Mouse (Mus musculus): ENCODE data around the gene Abcc6.
A peak's percentile ranks its signal among the peaks of the same experiment; 100 is the strongest.
"Not testable (repeated sequence)": the region's sequence is repeated elsewhere in the genome, so short reads cannot be mapped to it uniquely, and the experiment has no call there.

Abcc6 gene

GRCm38 (mm10) chr7:46028681-46029080 is 1.4 kb downstream of the Abcc6 start:
- no peak for DNase-seq (ENCODE audit: low read depth, low spot score)

- no peak for DNase-seq (ENCODE audit: low read depth, low spot score)
These were observed 4.7 kb downstream of the Abcc6 start for GRCm38 (mm10) chr7:46025436-46025835.

DNA sequence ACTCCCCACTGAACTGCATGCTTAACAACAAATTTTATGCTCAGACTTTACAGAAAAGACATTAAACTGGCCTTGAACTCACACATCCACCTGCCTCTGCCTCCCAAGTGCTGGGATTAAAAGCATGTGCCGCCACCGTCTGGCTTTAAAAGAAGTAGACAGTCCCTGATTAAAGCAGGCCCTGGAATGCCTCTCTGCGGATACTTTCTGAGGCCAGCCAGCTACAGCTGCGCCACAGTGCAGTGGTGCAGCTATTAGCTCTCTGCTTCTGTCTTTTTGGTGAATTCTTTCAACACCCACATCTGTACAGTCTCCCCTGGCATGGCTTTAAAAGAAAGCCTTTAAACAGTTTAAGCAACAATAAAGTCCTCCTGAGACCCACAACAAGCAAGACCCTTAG is 8.2 kb downstream of the Abcc6 start:
- DNase-seq (ENCODE audit: low read depth, low spot score): no peak

- DNase-seq (ENCODE audit: low read depth, low spot score): no peak
These were observed 10.5 kb downstream of the Abcc6 start for GRCm38 (mm10) chr7:46019594-46019993.

DNA sequence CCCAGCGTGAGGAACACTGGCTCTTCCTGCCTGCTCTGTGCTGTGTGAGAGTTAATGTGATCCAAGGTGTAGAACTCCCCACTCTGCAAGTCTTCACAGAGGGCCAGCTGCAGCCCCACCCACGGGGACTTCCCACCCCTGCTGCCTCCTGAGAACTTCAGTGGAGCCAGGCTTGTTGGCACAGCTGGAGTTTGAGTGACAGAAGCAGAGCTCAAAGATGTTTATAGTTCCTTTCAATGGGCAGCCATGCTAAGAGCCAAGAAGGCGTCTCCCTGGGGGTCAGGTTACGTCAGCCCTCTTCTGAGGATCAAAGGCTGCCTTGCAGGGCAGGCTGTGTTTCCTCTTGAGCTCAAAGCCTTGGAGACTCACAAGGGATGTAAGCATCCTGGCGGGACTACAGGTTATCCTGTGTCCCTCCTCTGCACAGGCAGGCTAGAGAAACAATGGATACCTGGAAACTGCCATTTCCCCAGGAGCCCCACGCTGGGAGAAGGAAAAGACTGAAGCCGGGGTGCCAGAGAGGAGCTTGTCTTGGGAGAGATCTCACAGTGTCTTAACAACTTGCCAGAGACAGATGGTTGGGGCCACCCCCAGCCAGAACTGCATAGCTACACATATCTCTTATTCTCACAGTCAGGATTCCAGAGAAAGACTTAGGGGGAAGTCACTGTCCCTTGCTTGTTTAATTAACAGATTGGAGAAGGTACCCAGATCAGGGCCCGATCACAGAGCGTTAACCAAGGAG is 16.7 kb downstream of the Abcc6 start:
- DNase-seq (ENCODE audit: low read depth, low spot score): peak; percentile 46

GRCm38 (mm10) chr7:46012121-46012520 is 18.0 kb downstream of the Abcc6 start:
- DNase-seq (ENCODE audit: low read depth, low spot score): no peak

DNA sequence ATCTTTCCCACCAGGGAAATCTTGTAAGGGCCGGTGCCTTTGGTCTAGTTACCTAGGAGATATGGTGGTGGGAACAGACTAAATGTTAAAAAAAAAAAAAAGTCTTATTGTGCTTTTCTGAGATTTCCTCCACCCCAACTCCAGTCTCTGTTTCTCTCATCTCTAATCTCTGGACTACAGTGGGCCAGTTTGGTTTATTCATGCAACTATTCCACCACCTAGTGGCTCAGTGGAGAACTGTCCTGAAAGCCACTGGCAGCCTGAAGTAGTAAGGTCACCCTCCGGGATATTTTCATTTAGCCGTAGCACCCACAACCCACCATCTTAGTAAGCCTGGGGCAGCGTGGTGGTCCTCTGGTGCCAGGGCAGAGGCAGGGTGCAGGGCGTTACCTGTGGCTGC is 20.5 kb downstream of the Abcc6 start:
- DNase-seq (ENCODE audit: low read depth, low spot score): peak; percentile 60

- no peak for DNase-seq (ENCODE audit: low read depth, low spot score)
These were observed 27.4 kb downstream of the Abcc6 start for GRCm38 (mm10) chr7:46002748-46003147.

- no peak for DNase-seq (ENCODE audit: low read depth, low spot score)
These were observed 29.5 kb downstream of the Abcc6 start for GRCm38 (mm10) chr7:46000577-46000976.

GRCm38 (mm10) chr7:45992470-45992869 is 37.6 kb downstream of the Abcc6 start:
- no peak for DNase-seq (ENCODE audit: low read depth, low spot score)

DNA sequence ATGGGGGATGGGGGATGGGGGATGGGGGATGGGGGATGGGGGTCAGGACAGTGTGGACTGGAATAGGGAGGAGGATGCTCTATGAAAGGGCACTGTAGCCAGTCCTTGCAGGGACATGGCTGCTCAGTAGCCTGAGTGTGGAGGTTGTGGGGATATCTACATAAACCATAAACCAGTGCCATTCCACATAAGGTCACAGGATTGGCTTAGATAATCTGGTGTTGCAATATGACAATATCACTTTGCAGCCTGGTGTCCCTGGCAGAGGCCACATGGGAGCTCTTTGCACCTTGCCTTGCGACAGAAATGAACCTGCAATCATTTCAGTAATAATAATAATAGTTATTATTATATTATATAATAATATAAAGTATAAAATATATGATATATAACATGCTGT is 41.8 kb downstream of the Abcc6 start:
- no peak for DNase-seq (ENCODE audit: low read depth, low spot score)

DNA sequence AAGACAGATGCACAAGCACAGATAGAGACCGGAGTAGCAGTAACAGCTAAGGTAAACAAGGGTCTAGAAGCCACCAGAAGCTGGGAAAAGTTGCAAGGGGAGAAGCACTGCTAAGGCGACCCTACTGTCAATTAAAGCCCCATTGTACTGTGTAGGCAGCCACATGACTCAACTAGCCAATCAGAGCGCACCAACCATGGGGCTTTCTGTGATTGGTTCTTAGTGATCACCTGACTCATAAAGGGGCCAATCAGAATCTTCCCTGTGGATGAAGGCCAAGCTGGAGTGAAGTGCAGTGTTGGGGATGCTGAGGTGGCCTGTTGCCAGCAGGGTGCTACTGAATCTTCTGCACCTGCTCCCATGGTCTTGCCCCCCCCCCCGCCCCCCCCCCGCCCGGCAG is 43.2 kb downstream of the Abcc6 start:
- DNase-seq (ENCODE audit: low read depth, low spot score): no peak

GRCm38 (mm10) chr7:45981612-45982011 is 48.5 kb downstream of the Abcc6 start:
- DNase-seq (ENCODE audit: low read depth, low spot score): no peak

GRCm38 (mm10) chr7:45974512-45974911 is 55.6 kb downstream of the Abcc6 start:
- DNase-seq (ENCODE audit: low read depth, low spot score): no peak

- DNase-seq (ENCODE audit: low read depth, low spot score): no peak
These were observed 56.0 kb downstream of the Abcc6 start for GRCm38 (mm10) chr7:45974103-45974502.

DNA sequence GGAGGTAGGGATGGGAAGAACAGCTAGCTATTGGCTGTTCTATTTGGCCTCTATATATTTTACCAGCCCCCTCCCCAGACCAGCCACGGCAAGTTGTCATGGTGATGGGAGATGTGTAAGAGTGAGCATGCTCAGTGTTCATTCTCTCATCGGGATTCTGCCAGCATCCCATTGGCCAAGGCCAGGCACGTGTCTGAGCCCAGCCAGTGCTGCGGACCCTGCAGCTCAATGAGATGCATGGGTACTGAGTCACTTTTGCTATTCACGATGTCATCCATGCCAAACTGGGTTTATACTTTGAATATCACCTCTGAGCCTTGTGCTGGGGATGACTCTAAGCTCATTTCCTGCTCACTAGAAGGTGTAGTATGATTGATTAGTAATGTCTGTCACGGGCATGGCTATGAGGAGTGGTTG is 56.8 kb downstream of the Abcc6 start:
- DNase-seq (ENCODE audit: low read depth, low spot score): no peak

- no peak for DNase-seq (ENCODE audit: low read depth, low spot score)
These were observed 58.0 kb downstream of the Abcc6 start for GRCm38 (mm10) chr7:45971831-45972723.

DNA sequence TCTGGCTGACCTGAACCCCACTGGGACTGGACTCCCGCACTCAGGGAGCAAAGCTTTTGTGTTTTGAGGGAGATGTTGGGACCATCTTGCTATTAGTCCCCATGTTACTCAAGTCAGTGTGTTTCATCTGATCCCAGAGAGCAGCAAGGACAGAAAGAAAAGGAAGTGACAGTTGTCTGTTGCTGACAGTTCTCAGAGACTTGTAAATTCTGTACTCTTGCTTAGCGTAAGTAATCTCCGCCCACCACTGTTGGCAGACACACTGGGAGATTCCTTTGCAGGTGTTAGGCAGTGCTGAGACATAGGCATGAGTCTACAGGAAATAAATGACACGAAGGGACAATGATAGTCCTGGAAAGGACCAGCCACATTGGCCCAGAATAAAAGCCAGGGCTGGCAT is 73.5 kb downstream of the Abcc6 start:
- DNase-seq (ENCODE audit: low read depth, low spot score): no peak

DNA sequence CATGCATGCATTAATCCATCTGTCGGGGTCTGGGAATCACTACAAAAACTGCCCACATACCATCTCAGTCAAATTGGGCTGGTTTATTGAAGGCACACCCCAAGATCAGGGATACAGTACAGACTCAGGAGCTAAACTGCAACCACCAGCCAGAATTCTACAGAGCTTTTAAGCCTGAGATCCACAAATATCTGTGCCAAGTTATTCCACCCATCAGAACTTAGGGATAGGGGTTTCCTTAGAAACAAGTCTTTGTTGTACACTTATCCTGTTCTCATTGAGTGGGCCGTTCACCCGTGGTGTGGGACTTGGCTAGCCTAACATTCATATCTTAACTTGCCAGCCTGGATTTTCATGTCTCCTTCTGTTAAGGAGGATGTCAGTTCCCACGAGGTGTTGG is 81.0 kb downstream of the Abcc6 start:
- DNase-seq (ENCODE audit: low read depth, low spot score): no peak

GRCm38 (mm10) chr7:45943280-45943679 is 86.8 kb downstream of the Abcc6 start:
- DNase-seq (ENCODE audit: low read depth, low spot score): not testable (repeated sequence)

DNA sequence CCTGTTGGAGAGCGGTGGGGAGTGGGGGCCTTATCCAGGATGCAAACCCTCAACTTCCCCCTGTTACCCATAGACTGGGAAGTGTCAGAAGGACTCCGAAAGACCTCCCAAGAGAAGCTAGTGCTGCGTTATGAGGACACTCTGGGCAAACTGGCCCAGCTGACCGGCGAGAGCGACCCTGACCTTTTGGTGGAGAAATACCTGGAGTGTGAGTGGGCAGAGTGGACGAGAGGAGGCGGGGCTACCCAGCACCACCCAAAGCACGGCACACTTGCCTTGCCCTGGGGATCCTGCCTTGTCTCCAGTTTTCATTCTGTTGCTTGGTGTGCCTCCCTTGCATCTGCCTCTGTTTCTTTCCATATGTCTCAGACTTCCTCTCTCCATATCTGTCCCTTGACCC is 88.1 kb downstream of the Abcc6 start:
- DNase-seq (ENCODE audit: low read depth, low spot score): no peak

DNA sequence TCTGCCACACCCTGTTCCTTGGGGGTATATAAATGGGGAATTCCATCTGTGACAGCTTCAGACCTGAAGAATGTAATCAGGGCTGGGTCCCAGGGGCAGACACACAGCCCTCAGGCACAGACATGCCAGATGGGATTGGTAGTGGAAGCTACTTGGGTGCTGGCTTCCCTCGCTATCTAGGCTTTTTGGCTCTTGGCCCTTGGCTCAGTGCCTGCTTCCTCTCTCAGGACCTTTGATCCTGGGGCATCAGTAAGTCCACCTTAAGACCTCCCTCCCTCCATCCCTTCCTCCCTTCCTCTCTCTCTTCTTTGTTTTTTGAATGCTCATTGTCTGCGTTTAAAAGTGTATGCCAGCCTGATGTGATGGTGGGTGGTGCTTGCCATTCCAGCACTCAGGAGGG is 90.3 kb downstream of the Abcc6 start:
- no peak for DNase-seq (ENCODE audit: low read depth, low spot score)

DNA sequence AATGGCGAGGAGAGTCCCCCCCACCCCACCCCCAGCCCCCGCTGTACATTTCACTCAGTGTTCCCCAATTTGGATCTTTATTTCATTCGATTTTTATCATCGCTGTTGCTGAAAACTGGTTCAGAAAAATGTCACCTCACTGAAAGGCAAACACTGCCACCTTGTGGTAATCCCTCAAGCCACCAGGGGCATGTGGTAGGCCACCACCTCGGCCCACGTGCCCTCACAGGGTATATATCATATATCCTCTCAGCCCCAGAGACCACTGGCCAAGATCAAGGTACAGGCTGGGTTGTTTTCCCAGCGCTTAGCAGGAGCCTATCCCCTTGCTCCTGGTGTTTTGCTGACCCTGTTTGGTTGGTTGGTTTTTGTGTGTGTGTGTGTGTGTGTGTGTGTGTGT is 95.0 kb downstream of the Abcc6 start:
- DNase-seq (ENCODE audit: low read depth, low spot score): peak; percentile 55
